Mouse (Mus musculus): Measurements from ENCODE around the gene Rnf180. TPM values are rescaled to one million over a fixed set of nuclear protein-coding genes. Genes with fewer than 3 reads are reported as not detected.

Rnf180 gene
- polyA plus RNA-seq, 1 experiment from 2014 or later: 35.6 TPM

- Histone ChIP-seq H3K4me2 (ENCODE audit: low read length) (no peak overlapping the region), H3K9me3 (replicated peaks; ENCODE audit: control insufficient read depth, low read length) (no peaks in the 10 kb centered on the region), H3K4me3 (ENCODE audit: low read depth, low read length) (no peak overlapping the region), H3K36me3 (ENCODE audit: control insufficient read depth, insufficient read depth, low read length) (0 out of 2 replicates have a peak, but pooled peaks cover 2% of the 10 kb centered on the region), H3K9ac (ENCODE audit: low read length) (no peak overlapping the region), H3K27ac (ENCODE audit: low read depth, low read length) (no peak overlapping the region), H3K27me3 (replicated peaks; ENCODE audit: control insufficient read depth, insufficient read depth, low read length) (no peaks in the 10 kb centered on the region), H3K4me1 (ENCODE audit: control insufficient read depth, insufficient read depth, low read length) (no peaks in the 10 kb centered on the region)
- DNase-seq (ENCODE audit: low spot score) (peak; percentile 18), ATAC-seq (no peak)
- WGBS: 57% methylated on average over 5 of the region's 5 CpGs
Measured at GRCm38 (mm10) chr13:105180781-105181180, 113.8 kb downstream of the Rnf180 start.

DNA sequence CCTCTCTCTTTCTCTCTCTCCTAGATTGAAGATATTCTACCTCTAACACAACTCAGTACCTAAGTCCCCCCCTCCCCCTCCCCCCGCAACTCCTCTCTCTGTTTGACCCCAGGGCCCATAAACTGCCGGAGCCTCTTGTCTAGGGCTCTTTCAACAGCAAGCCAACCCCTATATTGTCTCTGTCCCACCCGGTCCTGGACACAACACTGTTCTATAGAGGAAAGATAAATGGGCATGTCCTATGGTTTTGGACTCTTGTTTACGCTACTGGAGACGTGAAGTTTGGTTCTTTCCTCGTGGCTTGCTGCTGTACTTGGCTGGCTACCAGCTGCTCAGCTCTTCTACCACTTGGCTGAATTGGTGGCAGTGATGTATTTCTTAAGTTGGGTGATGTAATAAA lies 129.2 kb downstream of the Rnf180 start:
- no peak for DNase-seq (ENCODE audit: low spot score)
- ATAC-seq: no peak
- Histone ChIP-seq H3K9me3 (replicated peaks; ENCODE audit: control insufficient read depth, low read length) (no peaks in the 10 kb centered on the region), H3K4me1 (ENCODE audit: control insufficient read depth, insufficient read depth, low read length) (no peaks in the 10 kb centered on the region), H3K36me3 (ENCODE audit: control insufficient read depth, insufficient read depth, low read length) (no peaks in the 10 kb centered on the region; the same call in 1 of the 2 replicates), H3K4me3 (ENCODE audit: low read depth, low read length) (no peak overlapping the region), H3K9ac (ENCODE audit: low read length) (no peak overlapping the region), H3K27me3 (replicated peaks; ENCODE audit: control insufficient read depth, insufficient read depth, low read length) (no peaks in the 10 kb centered on the region), H3K4me2 (ENCODE audit: low read length) (no peak overlapping the region), H3K27ac (ENCODE audit: low read depth, low read length) (no peak overlapping the region)
- WGBS: 84% methylated on average over 6 of the region's 6 CpGs

DNA sequence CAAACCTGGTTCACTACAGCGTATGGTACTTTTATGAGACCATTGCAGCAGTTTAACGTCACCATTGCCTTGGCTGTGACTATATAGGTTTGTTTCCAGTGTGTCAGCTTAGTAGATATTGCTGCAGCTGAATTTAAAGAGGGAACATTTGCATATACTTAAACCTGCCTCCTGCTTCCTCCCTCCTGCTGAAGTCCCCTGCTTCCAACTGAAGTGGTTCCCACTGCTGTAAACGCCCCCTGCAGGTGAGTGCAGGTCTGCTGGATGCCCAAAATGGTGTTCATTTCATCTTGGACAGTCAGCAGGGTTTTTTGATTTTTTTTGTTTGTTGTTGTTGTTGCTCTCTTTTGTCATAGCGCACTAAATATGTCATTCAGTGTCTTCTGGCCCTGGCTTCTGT lies 140.7 kb downstream of the Rnf180 start:
- Histone ChIP-seq H3K9me3 (replicated peaks; ENCODE audit: control insufficient read depth, low read length) (no peaks in the 10 kb centered on the region), H3K27me3 (replicated peaks; ENCODE audit: control insufficient read depth, insufficient read depth, low read length) (no peaks in the 10 kb centered on the region), H3K4me1 (ENCODE audit: control insufficient read depth, insufficient read depth, low read length) (no peaks in the 10 kb centered on the region), H3K4me3 (ENCODE audit: low read depth, low read length) (no peak overlapping the region), H3K36me3 (ENCODE audit: control insufficient read depth, insufficient read depth, low read length) (no peaks in the 10 kb centered on the region), H3K4me2 (ENCODE audit: low read length) (no peak overlapping the region), H3K9ac (ENCODE audit: low read length) (no peak overlapping the region), H3K27ac (ENCODE audit: low read depth, low read length) (no peak overlapping the region)
- WGBS: 56% methylated on average over 4 of the region's 4 CpGs
- peak; percentile 32; the same call in 1 of the 2 replicates for ATAC-seq
- DNase-seq (ENCODE audit: low spot score): peak; percentile 39

- Histone ChIP-seq H3K9me3 (replicated peaks; ENCODE audit: control insufficient read depth, low read length) (no peaks in the 10 kb centered on the region), H3K36me3 (ENCODE audit: control insufficient read depth, insufficient read depth, low read length) (no peaks in the 10 kb centered on the region), H3K27me3 (replicated peaks; ENCODE audit: control insufficient read depth, insufficient read depth, low read length) (no peaks in the 10 kb centered on the region), H3K27ac (ENCODE audit: low read depth, low read length) (no peak overlapping the region), H3K4me1 (ENCODE audit: control insufficient read depth, insufficient read depth, low read length) (no peaks in the 10 kb centered on the region), H3K4me3 (ENCODE audit: low read depth, low read length) (no peak overlapping the region), H3K9ac (ENCODE audit: low read length) (no peak overlapping the region), H3K4me2 (ENCODE audit: low read length) (no peak overlapping the region)
- WGBS: 90% methylated on average over 3 of the region's 3 CpGs
- DNase-seq (ENCODE audit: low spot score) (no peak), ATAC-seq (no peak)
Measured at GRCm38 (mm10) chr13:105150006-105150405, 144.6 kb downstream of the Rnf180 start.

- no peak overlapping the region for H3K27ac ChIP-seq (ENCODE audit: low read depth, low read length)
- DNase-seq (ENCODE audit: low spot score) (no peak), ATAC-seq (no peak)
- H3K9ac ChIP-seq (ENCODE audit: low read length): no peak overlapping the region
- no peaks in the 10 kb centered on the region for H3K9me3 ChIP-seq (replicated peaks; ENCODE audit: control insufficient read depth, low read length)
- no peaks in the 10 kb centered on the region for H3K4me1 ChIP-seq (ENCODE audit: control insufficient read depth, insufficient read depth, low read length)
- WGBS: 86% methylated on average over 4 of the region's 4 CpGs
- no peaks in the 10 kb centered on the region for H3K27me3 ChIP-seq (replicated peaks; ENCODE audit: control insufficient read depth, insufficient read depth, low read length)
- no peak overlapping the region for H3K4me2 ChIP-seq (ENCODE audit: low read length)
- H3K4me3 ChIP-seq (ENCODE audit: low read depth, low read length): no peak overlapping the region
- no peaks in the 10 kb centered on the region for H3K36me3 ChIP-seq (ENCODE audit: control insufficient read depth, insufficient read depth, low read length)
Measured at GRCm38 (mm10) chr13:105147795-105148418, 146.7 kb downstream of the Rnf180 start.

GRCm38 (mm10) chr13:105146827-105147226 lies 147.8 kb downstream of the Rnf180 start:
- H3K27me3 ChIP-seq (replicated peaks; ENCODE audit: control insufficient read depth, insufficient read depth, low read length): no peaks in the 10 kb centered on the region
- no peaks in the 10 kb centered on the region for H3K4me1 ChIP-seq (ENCODE audit: control insufficient read depth, insufficient read depth, low read length)
- DNase-seq (ENCODE audit: low spot score): no peak
- 94% methylated on average over 1 of the region's 1 CpGs for WGBS
- no peaks in the 10 kb centered on the region for H3K36me3 ChIP-seq (ENCODE audit: control insufficient read depth, insufficient read depth, low read length)
- ATAC-seq: no peak
- no peak overlapping the region for H3K4me2 ChIP-seq (ENCODE audit: low read length)
- no peak overlapping the region for H3K4me3 ChIP-seq (ENCODE audit: low read depth, low read length)
- H3K9me3 ChIP-seq (replicated peaks; ENCODE audit: control insufficient read depth, low read length): no peaks in the 10 kb centered on the region
- H3K27ac ChIP-seq (ENCODE audit: low read depth, low read length): no peak overlapping the region
- no peak overlapping the region for H3K9ac ChIP-seq (ENCODE audit: low read length)

DNA sequence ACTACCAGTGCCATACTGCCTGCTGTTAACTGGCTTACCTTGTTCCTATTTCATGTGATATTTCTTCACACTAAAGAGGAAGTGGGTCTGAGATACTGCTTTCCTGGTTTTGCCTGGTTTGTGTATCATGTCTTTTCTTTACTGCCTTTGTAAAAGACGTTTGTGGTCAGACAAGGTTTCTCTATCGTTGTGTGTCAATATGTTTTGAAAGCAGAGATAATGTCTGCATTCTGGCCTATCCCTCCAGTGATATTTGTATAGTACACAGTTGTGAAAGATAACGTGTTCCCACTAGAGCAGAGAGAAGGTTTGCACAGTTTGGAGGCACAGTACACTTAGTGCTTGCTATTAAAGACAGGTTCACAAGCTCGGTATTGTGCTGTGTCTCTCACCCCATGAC lies 154.7 kb downstream of the Rnf180 start:
- H3K9me3 ChIP-seq (replicated peaks; ENCODE audit: control insufficient read depth, low read length): no peaks in the 10 kb centered on the region
- no peak overlapping the region for H3K27ac ChIP-seq (ENCODE audit: low read depth, low read length)
- ATAC-seq (no peak), DNase-seq (ENCODE audit: low spot score) (no peak)
- H3K27me3 ChIP-seq (replicated peaks; ENCODE audit: control insufficient read depth, insufficient read depth, low read length): no peaks in the 10 kb centered on the region
- 88% methylated on average over 4 of the region's 4 CpGs for WGBS
- H3K4me2 ChIP-seq (ENCODE audit: low read length): no peak overlapping the region
- no peak overlapping the region for H3K9ac ChIP-seq (ENCODE audit: low read length)
- H3K36me3 ChIP-seq (ENCODE audit: control insufficient read depth, insufficient read depth, low read length): no peaks in the 10 kb centered on the region
- no peak overlapping the region for H3K4me3 ChIP-seq (ENCODE audit: low read depth, low read length)
- no peaks in the 10 kb centered on the region for H3K4me1 ChIP-seq (ENCODE audit: control insufficient read depth, insufficient read depth, low read length)

- Histone ChIP-seq H3K9ac (ENCODE audit: low read length) (no peak overlapping the region), H3K4me1 (ENCODE audit: control insufficient read depth, insufficient read depth, low read length) (no peaks in the 10 kb centered on the region), H3K27me3 (replicated peaks; ENCODE audit: control insufficient read depth, insufficient read depth, low read length) (no peaks in the 10 kb centered on the region), H3K4me2 (ENCODE audit: low read length) (no peak overlapping the region), H3K9me3 (replicated peaks; ENCODE audit: control insufficient read depth, low read length) (no peaks in the 10 kb centered on the region), H3K27ac (ENCODE audit: low read depth, low read length) (no peak overlapping the region), H3K36me3 (ENCODE audit: control insufficient read depth, insufficient read depth, low read length) (no peaks in the 10 kb centered on the region), H3K4me3 (ENCODE audit: low read depth, low read length) (no peak overlapping the region)
- WGBS: 81% methylated on average over 5 of the region's 5 CpGs
- DNase-seq (ENCODE audit: low spot score) (no peak), ATAC-seq (no peak)
Measured at GRCm38 (mm10) chr13:105134397-105134796, 160.2 kb downstream of the Rnf180 start.

GRCm38 (mm10) chr13:105132776-105133175 lies 161.8 kb downstream of the Rnf180 start:
- H3K4me3 ChIP-seq (ENCODE audit: low read depth, low read length): no peak overlapping the region
- H3K9ac ChIP-seq (ENCODE audit: low read length): no peak overlapping the region
- no peaks in the 10 kb centered on the region for H3K4me1 ChIP-seq (ENCODE audit: control insufficient read depth, insufficient read depth, low read length)
- DNase-seq (ENCODE audit: low spot score) (no peak), ATAC-seq (no peak)
- H3K27me3 ChIP-seq (replicated peaks; ENCODE audit: control insufficient read depth, insufficient read depth, low read length): no peaks in the 10 kb centered on the region
- H3K36me3 ChIP-seq (ENCODE audit: control insufficient read depth, insufficient read depth, low read length): no peaks in the 10 kb centered on the region
- 85% methylated on average over 2 of the region's 2 CpGs for WGBS
- H3K9me3 ChIP-seq (replicated peaks; ENCODE audit: control insufficient read depth, low read length): no peaks in the 10 kb centered on the region
- no peak overlapping the region for H3K4me2 ChIP-seq (ENCODE audit: low read length)
- no peak overlapping the region for H3K27ac ChIP-seq (ENCODE audit: low read depth, low read length)

Data from forebrain, embryonic 14.5 days (tissue).